Mouse (Mus musculus): ENCODE results near the gene Try5.
"Not testable (repeated sequence)": the region's sequence is repeated elsewhere in the genome, so short reads cannot be mapped to it uniquely, and the experiment has no call there.

Gene Try5

DNA sequence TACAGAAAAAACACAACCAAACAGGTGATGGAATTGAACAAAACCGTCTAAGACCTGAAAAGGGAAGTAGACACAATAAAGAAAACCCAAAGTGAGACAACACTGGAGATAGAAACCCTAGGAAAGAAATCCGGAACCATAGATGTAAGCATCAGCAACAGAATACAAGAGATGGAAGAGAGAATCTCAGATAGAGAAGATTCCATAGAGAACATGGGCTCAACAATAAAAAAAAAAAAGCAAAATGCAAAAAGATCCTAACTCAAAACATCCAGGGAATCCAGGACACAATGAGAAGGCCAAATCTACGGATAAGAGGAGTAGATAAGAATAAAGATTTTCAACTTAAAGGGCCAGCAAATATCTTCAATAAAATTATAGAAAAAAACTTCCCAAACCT is at the start of gene Try5:
TSS of gene Try5 (minus strand) at position 101 of the 400 bp plus-strand sequence.
- not testable (repeated sequence) for DNase-seq

DNA sequence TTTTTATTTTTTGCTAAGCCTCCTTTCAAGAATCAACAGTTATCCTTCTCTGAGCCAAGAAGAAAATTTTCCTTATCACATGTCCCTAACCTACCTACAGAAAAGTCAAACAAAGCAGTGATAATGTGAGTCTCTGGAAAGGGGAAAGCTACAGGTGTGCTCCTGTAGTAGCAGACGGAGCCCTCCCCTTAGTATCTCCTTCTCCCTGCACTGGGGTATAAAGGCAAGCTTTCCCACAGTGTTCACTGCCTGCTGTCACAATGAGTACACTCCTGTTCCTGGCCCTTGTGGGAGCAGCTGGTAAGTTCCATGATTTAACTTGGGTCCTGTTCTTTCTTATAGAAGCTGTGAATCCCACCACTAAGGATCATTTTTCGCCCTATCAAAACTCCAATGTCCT is 37.3 kb upstream of the Try5 start, which contains the start of gene Try10:
TSS of gene Try10 (plus strand) at position 174 of the 400 bp plus-strand sequence.
- no peak for DNase-seq

- DNase-seq, result no peak
Observed at GRCm38 (mm10) chr6:41301969-41302368, 14.7 kb downstream of the Try5 start, which contains the start of gene Try4. Gene Try4 (plus strand): TSS chr6:41302269.

DNA sequence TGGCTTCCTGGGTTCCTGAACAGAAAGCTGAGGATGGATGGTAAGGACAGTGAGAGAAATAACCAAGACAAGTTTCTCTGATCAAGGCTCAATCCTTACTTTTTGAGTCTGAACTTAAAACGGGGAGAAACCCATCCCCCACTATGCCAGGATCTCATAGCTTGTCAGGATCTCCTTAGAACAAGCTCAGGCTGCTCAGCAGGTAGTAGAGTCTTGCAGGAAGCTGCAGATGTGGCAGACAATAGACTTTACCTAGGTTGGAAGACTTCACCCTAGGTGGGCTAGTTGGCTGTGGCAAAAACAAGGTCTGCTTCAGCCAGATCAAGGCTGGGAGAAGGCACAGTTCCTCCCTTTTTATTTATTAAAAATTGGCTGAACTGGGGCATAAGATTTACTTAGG is 18.4 kb downstream of the Try5 start:
- DNase-seq, result no peak

DNA sequence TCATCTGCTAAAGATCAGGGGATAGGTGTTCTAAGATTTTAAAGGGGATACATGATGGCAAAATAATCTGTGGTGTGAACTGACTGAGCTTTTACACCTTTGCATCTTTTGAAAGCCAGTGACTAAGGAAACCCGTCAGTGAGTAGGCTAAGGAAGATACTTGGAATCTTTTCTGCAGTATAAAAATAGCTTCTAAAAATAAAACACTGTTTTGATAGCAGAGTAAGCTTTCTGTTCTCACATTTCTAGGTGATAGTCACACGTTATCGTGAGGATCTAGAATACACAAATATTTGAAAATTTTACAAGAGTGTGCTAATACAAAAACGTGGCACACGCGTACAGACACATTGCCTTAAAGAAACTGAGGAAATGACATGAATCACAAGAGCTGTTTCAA is 50.5 kb downstream of the Try5 start:
- DNase-seq, result no peak

DNA sequence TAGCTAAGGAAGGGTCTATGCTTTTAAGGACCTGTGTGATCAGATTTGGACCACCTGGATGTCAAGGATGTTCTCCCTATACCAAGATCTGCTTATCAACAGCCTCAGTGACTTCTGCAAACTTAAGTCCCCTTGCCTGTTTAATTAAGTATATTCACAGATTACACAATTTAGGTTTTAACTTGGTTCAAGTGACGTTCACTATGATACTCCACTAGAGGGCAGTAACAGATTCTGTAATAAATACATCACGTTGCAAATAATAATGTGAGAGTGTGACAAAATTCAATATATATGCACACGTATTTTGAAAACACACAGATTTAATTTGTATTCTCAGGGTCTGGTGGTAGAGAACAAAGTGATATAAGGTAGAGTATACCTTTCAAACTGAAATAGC is 53.8 kb downstream of the Try5 start:
- no peak for DNase-seq

All from right cerebral cortex, postnatal 25 days (tissue).